Mouse (Mus musculus) kidney, postnatal 0 days (tissue): ENCODE data around the gene Olfr1395. TPM values are rescaled to one million over a fixed set of nuclear protein-coding genes. Genes with fewer than 3 reads are reported as not detected.
"Not testable (repeated sequence)": the region's sequence is repeated elsewhere in the genome, so short reads cannot be mapped to it uniquely, and the experiment has no call there.

Source experiments
- ATAC-seq: fragments of 200-750 bp; cut with Nextera tagmentation; replicated peaks from 2 replicates; pipeline ENCODE4 v1.8.0; 2017; ENCODE audit warnings: low read depth, moderate number of reproducible peaks, moderate TSS enrichment, moderate library complexity; ENCODE audit not compliant: low FRiP score
- DNase-seq: peaks from one replicate; pipeline ENCODE4 v3.0.0-alpha.2; 2016; ENCODE audit warnings: low spot score
- H3K27ac ChIP-seq: fragments of 300-500 bp; sonication (generic); 2 replicates; pipeline ENCODE4 v1.5.1; 2014; ENCODE audit warnings: mild to moderate bottlenecking
- H3K27me3 ChIP-seq: fragments of 300-500 bp; sonication (generic); 2 replicates; pipeline ENCODE4 v1.6.1; 2014; ENCODE audit warnings: low read length, mixed read lengths; ENCODE audit not compliant: insufficient read depth
- H3K36me3 ChIP-seq: fragments of 300-500 bp; sonication (generic); 2 replicates; pipeline ENCODE4 v1.6.1; 2014; ENCODE audit warnings: low read length, mixed read lengths; ENCODE audit not compliant: insufficient read depth
- H3K4me1 ChIP-seq: fragments of 300-500 bp; sonication (generic); replicated peaks from 2 replicates; pipeline ENCODE4 v1.6.1; 2014; ENCODE audit warnings: antibody characterized with exemption, low read length, mixed read lengths; ENCODE audit not compliant: insufficient read depth
- H3K4me2 ChIP-seq: fragments of 300-500 bp; sonication (generic); 2 replicates; pipeline ENCODE4 v1.6.1; 2014; ENCODE audit warnings: mild to moderate bottlenecking, low read length, moderate library complexity, mixed read lengths
- H3K4me3 ChIP-seq: fragments of 300-500 bp; sonication (generic); replicated peaks from 2 replicates; pipeline ENCODE4 v1.5.1; 2014; ENCODE audit warnings: low read depth, low read length
- H3K9ac ChIP-seq: fragments of 300-500 bp; sonication (generic); 2 replicates; pipeline ENCODE4 v1.6.1; 2014; ENCODE audit warnings: low read depth, low read length
- H3K9me3 ChIP-seq: fragments of 300-500 bp; sonication (generic); replicated peaks from 2 replicates; pipeline ENCODE4 v1.6.1; 2016; ENCODE audit warnings: low read length, inconsistent platforms, mixed read lengths
- CTCF ChIP-seq: IDR thresholded peaks from 2 replicates; pipeline ENCODE4 v1.5.1; 2016; ENCODE audit warnings: antibody characterized with exemption, low read depth, mild to moderate bottlenecking, moderate library complexity
- WGBS: fragments of 180-500 bp; shearing (Covaris S2); extraction: QIAGEN DNeasy Blood & Tissue Kit; methylation state at CpG from one replicate; pipeline ENCODE4 v1.1.7; 2014; 5-methylcytosine and 5-hydroxymethylcytosine counted together
- polyA plus RNA-seq: library from polyadenylated mRNA; unstranded; fragments of >200 nt; fragmentation: Nextera tagmentation; extraction: Ambion mirVana; gene quantifications from 2 replicates; pipeline ENCODE4 v1.2.1, GENCODE M21; 2015

The Olfr1395 gene
- polyA plus RNA-seq, 1 experiment from 2014 or later = not detected

DNA sequence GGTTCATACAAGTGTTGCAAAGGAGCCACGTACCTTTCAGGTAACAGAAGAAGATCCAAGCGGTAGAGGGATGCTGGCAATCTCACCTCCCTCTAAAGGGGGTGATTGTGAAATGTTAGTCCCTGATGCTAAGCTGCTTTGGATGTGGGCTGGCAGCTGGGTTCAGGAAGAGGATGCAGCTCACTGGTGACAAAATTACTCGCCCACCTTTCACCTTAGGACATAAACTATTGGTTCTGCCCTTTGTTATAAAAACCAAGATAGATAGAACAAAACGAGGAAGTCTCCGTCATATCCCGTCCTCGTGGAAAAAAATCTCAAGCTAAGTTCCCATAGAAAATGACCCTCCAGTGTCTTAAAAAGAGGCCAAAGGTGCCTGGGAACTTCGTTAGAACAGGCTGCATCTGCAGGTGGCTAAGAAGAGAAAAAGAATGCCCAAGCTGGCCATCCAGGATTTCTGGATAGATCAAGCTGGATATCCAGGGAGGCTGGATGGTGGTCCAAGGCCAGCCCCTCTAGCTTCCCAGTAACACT is 44.9 kb downstream of the Olfr1395 start, which contains the start of gene Btnl9:
Gene Btnl9, minus strand, starts transcription at position 205 of the 534 bp plus-strand sequence.
- H3K27ac ChIP-seq = peak within 1 kb of the TSS; percentile 43; the same call in 1 of the 2 replicates
- no peak for DNase-seq
- no peak for ATAC-seq
- TF ChIP-seq CTCF = no peak
- no peak within 1 kb of the TSS for H3K4me3 ChIP-seq
- no peaks in the 10 kb centered on the region for H3K4me1 ChIP-seq
- 56% methylated on average over 8 of the region's 8 CpGs for whole genome bisulfite sequencing
- no peaks in the 10 kb centered on the region for H3K36me3 ChIP-seq
- no peaks in the 10 kb centered on the region for H3K27me3 ChIP-seq
- peak within 1 kb of the TSS; percentile 19; the same call in 1 of the 2 replicates for H3K4me2 ChIP-seq
- 0 out of 2 replicates have a peak within 1 kb of the TSS, but pooled peaks have one; percentile 5 for H3K9ac ChIP-seq
- H3K9me3 ChIP-seq = no peaks in the 10 kb centered on the region

- no peaks in the 10 kb centered on the region for H3K4me1 ChIP-seq
- ATAC-seq (no peak), DNase-seq (no peak)
- H3K27ac ChIP-seq = peak overlapping the region; percentile 43; the same call in 1 of the 2 replicates
- H3K27me3 ChIP-seq = no peaks in the 10 kb centered on the region
- WGBS = 76% methylated on average over 10 of the region's 10 CpGs
- no peaks in the 10 kb centered on the region for H3K36me3 ChIP-seq
- TF ChIP-seq CTCF = no peak
- 0 out of 2 replicates have a peak overlapping the region, but pooled peaks have one; percentile 5 for H3K9ac ChIP-seq
- H3K4me3 ChIP-seq = no peak overlapping the region
- H3K9me3 ChIP-seq = no peaks in the 10 kb centered on the region
- no peak overlapping the region for H3K4me2 ChIP-seq
Measured at GRCm38 (mm10) chr11:49187701-49188100, 45.6 kb downstream of the Olfr1395 start.

GRCm38 (mm10) chr11:49189737-49190136 is 47.7 kb downstream of the Olfr1395 start:
- Histone ChIP-seq H3K36me3 (no peaks in the 10 kb centered on the region), H3K27ac (no peak overlapping the region), H3K27me3 (no peaks in the 10 kb centered on the region), H3K4me1 (no peaks in the 10 kb centered on the region), H3K9me3 (no peaks in the 10 kb centered on the region), H3K9ac (no peak overlapping the region), H3K4me3 (no peak overlapping the region), H3K4me2 (no peak overlapping the region)
- WGBS = 4% methylated on average over 7 of the region's 7 CpGs
- DNase-seq = peak; percentile 77
- peak; percentile 84 for TF ChIP-seq CTCF
- ATAC-seq = no peak

DNA sequence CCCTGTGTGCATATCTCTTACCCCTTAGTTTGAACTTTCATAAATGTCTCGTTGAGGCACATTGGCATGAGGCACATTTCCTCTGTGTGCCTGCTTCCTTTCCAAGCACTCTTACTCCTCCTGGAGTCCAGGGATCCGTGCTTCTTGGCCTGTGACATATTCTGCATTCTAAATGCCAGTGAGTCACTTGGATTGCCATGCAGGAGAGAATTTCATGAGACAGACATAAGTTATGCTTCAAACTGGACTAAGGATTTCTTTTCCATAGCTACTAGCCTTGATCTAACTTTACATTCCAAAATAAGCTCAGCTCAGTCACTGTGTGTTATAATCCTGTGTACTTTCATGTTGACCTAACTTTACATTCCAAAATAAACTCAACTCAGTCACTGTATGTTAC is 49.0 kb downstream of the Olfr1395 start:
- H3K36me3 ChIP-seq = no peaks in the 10 kb centered on the region
- 43% methylated on average over 2 of the region's 2 CpGs for WGBS
- DNase-seq (no peak), ATAC-seq (no peak)
- TF ChIP-seq CTCF = no peak
- no peak overlapping the region for H3K4me2 ChIP-seq
- H3K4me3 ChIP-seq = no peak overlapping the region
- no peaks in the 10 kb centered on the region for H3K9me3 ChIP-seq
- H3K4me1 ChIP-seq = no peaks in the 10 kb centered on the region
- no peak overlapping the region for H3K9ac ChIP-seq
- H3K27me3 ChIP-seq = no peaks in the 10 kb centered on the region
- no peak overlapping the region for H3K27ac ChIP-seq

DNA sequence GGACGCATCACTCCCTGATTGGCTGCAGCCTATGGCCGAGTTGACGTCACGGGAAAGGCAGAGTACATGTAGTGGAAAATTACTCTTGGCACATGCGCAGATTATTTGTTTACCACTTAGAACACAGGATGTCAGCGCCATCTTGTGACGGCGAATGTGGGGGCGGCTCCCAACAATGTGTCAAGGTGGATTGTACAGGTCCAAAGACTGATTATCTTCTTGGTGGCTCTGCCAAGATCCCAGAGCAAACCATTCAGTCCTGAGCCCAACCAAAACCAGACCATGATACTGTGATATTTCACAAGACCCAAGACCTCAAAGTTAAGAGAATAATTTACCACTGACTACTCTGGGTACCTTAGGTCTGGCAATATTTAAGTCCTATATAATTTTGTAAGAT is 52.7 kb downstream of the Olfr1395 start:
- not testable (repeated sequence) for H3K9me3 ChIP-seq, H3K4me1 ChIP-seq, DNase-seq, H3K36me3 ChIP-seq, H3K27me3 ChIP-seq, H3K4me3 ChIP-seq, H3K27ac ChIP-seq, H3K4me2 ChIP-seq, ATAC-seq, H3K9ac ChIP-seq
- 94% methylated on average over 8 of the region's 9 CpGs for WGBS

GRCm38 (mm10) chr11:49195819-49196322 is 53.8 kb downstream of the Olfr1395 start:
- no peak for ATAC-seq
- DNase-seq = peak; percentile 32
- Histone ChIP-seq H3K4me3 (no peak overlapping the region), H3K4me1 (no peaks in the 10 kb centered on the region), H3K4me2 (no peak overlapping the region), H3K27ac (no peak overlapping the region), H3K36me3 (no peaks in the 10 kb centered on the region), H3K9ac (no peak overlapping the region), H3K27me3 (no peaks in the 10 kb centered on the region), H3K9me3 (no peaks in the 10 kb centered on the region)
- no peak for TF ChIP-seq CTCF
- 68% methylated on average over 7 of the region's 7 CpGs for WGBS

Other genes with a start within 250 kb of the Olfr1395 start
- gene Gm5431, start 240.1 kb upstream of the Olfr1395 start, polyA plus RNA-seq = 0.24 and 0.43 TPM in 2 replicates
- gene Psme2b, start 196.1 kb upstream of the Olfr1395 start, polyA plus RNA-seq = 5.0 and 5.7 TPM in 2 replicates
- gene Olfr56, start 163.4 kb upstream of the Olfr1395 start, polyA plus RNA-seq = 0.09 TPM in 2 replicates
- gene 9930111J21Rik1, start 162.9 kb upstream of the Olfr1395 start, polyA plus RNA-seq = 0.50 and 0.92 TPM in 2 replicates
- not detected in 2 replicates for gene Gm12185, start 150.0 kb upstream of the Olfr1395 start, polyA plus RNA-seq
- 4.9 and 5.5 TPM in 2 replicates for gene Tgtp1, start 148.1 kb upstream of the Olfr1395 start, polyA plus RNA-seq
- gene 9930111J21Rik2, start 91.0 kb upstream of the Olfr1395 start, polyA plus RNA-seq = 0.68 TPM in 2 replicates
- 1.6 and 2.2 TPM in 2 replicates for gene Tgtp2, start 78.1 kb upstream of the Olfr1395 start, polyA plus RNA-seq
- 4.3 and 6.2 TPM in 2 replicates for gene Ifi47, start 65.7 kb upstream of the Olfr1395 start, polyA plus RNA-seq
- 0.05 TPM in 1 of 2 replicates, not detected in the other for gene Olfr1396, start 27.4 kb upstream of the Olfr1395 start, polyA plus RNA-seq
- gene Olfr1394, start 12.1 kb downstream of the Olfr1395 start, polyA plus RNA-seq = not detected in 2 replicates
- 2.2 and 2.5 TPM in 2 replicates for gene Btnl9, start 44.9 kb downstream of the Olfr1395 start, polyA plus RNA-seq
- gene Zfp62, start 61.0 kb downstream of the Olfr1395 start, polyA plus RNA-seq = 29.4 and 29.8 TPM in 2 replicates
- 75.2 and 82.7 TPM in 2 replicates for gene Mgat1, start 101.9 kb downstream of the Olfr1395 start, polyA plus RNA-seq
- 0.13 and 0.14 TPM in 2 replicates for gene Olfr1393, start 136.0 kb downstream of the Olfr1395 start, polyA plus RNA-seq
- 0.06 and 0.07 TPM in 2 replicates for gene Olfr1392, start 143.0 kb downstream of the Olfr1395 start, polyA plus RNA-seq
- gene Olfr10, start 162.5 kb downstream of the Olfr1395 start, polyA plus RNA-seq = not detected in 2 replicates
- gene Olfr1391, start 180.5 kb downstream of the Olfr1395 start, polyA plus RNA-seq = not detected in 2 replicates
- gene Olfr1390, start 192.9 kb downstream of the Olfr1395 start, polyA plus RNA-seq = not detected in 2 replicates